Mouse (Mus musculus) olfactory bulb, adult 2 months (tissue): Measurements from ENCODE around the gene Fam227a.

Source experiments
- CTCF ChIP-seq: fragments of 200-500 bp; IDR thresholded peaks from 2 replicates; pipeline ENCODE4 v1.5.1; 2012; ENCODE audit warnings: low read depth, mild to moderate bottlenecking, low read length, moderate library complexity; ENCODE audit not compliant: insufficient read depth
- POLR2A ChIP-seq: fragments of 200-500 bp; IDR thresholded peaks from 2 replicates; pipeline ENCODE4 v1.6.1; 2012; ENCODE audit warnings: mild to moderate bottlenecking, low read depth, low read length, moderate library complexity; ENCODE audit not compliant: insufficient read depth

- TF ChIP-seq POLR2A (no peak), CTCF (no peak)
These were observed 31.1 kb upstream of the Fam227a start for GRCm38 (mm10) chr15:79689662-79690425.
